Mouse (Mus musculus): Measurements from ENCODE around the gene Aldh2. TPM values are rescaled to one million over a fixed set of nuclear protein-coding genes. Genes with fewer than 3 reads are reported as not detected.

The Aldh2 gene
- polyA plus RNA-seq, 1 experiment from 2014 or later, result 97.5 TPM

Other genes with a start within 250 kb of the Aldh2 start
- 138 and 142 TPM in 2 replicates for gene Trafd1, start 208.2 kb downstream of the Aldh2 start, polyA plus RNA-seq (2015; fragmentation: Nextera tagmentation; extraction: Ambion mirVana)
- 54.7 and 59.0 TPM in 2 replicates for gene Naa25, start 195.9 kb downstream of the Aldh2 start, polyA plus RNA-seq (2015; fragmentation: Nextera tagmentation; extraction: Ambion mirVana)
- gene Tmem116, start 141.9 kb downstream of the Aldh2 start, polyA plus RNA-seq (2015; fragmentation: Nextera tagmentation; extraction: Ambion mirVana), result 1.0 and 2.2 TPM in 2 replicates
- gene Erp29, start 141.3 kb downstream of the Aldh2 start, polyA plus RNA-seq (2015; fragmentation: Nextera tagmentation; extraction: Ambion mirVana), result 137 and 144 TPM in 2 replicates
- gene Adam1b, start 90.4 kb downstream of the Aldh2 start, polyA plus RNA-seq (2015; fragmentation: Nextera tagmentation; extraction: Ambion mirVana), result 0.08 TPM in 1 of 2 replicates, not detected in the other
- 3.7 and 3.8 TPM in 2 replicates for gene Adam1a, start 48.3 kb downstream of the Aldh2 start, polyA plus RNA-seq (2015; fragmentation: Nextera tagmentation; extraction: Ambion mirVana)
- gene Gm42878, start 48.3 kb downstream of the Aldh2 start, polyA plus RNA-seq (2015; fragmentation: Nextera tagmentation; extraction: Ambion mirVana), result not detected in 2 replicates
- 57.1 and 61.9 TPM in 2 replicates for gene Mapkapk5, start 47.9 kb downstream of the Aldh2 start, polyA plus RNA-seq (2015; fragmentation: Nextera tagmentation; extraction: Ambion mirVana)
- 1.1 and 1.2 TPM in 2 replicates for gene Acad12, start 25.1 kb upstream of the Aldh2 start, polyA plus RNA-seq (2015; fragmentation: Nextera tagmentation; extraction: Ambion mirVana)
- gene Acad10, start 66.7 kb upstream of the Aldh2 start, polyA plus RNA-seq (2015; fragmentation: Nextera tagmentation; extraction: Ambion mirVana), result 1.0 and 1.1 TPM in 2 replicates
- gene Brap, start 66.7 kb upstream of the Aldh2 start, polyA plus RNA-seq (2015; fragmentation: Nextera tagmentation; extraction: Ambion mirVana), result 51.1 and 55.4 TPM in 2 replicates
- gene Atxn2, start 117.5 kb upstream of the Aldh2 start, polyA plus RNA-seq (2015; fragmentation: Nextera tagmentation; extraction: Ambion mirVana), result 67.2 and 80.1 TPM in 2 replicates
- 5.9 and 6.7 TPM in 2 replicates for gene Sh2b3, start 243.8 kb upstream of the Aldh2 start, polyA plus RNA-seq (2015; fragmentation: Nextera tagmentation; extraction: Ambion mirVana)

Data from forebrain, embryonic 15.5 days (tissue).